In the genomic region with DNA sequence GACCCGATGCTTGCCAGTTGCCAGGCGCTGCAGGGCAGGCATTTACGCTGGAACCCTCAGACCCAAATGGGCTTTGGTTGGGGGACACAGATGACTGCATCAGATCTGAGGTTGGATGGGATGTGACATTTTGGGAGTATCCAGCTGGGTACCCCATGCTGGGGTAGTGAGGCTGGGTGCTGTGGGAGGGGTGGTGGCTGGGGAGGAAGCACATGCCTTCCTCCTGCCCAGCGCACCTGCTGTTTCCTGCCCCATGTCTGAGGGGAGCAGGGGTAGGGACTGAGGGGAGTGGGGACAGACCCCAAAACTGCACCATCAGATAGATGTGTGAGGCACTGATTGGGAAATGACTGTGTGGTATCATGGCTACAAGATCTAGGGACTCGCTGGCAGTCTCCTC, we compare ENCODE assay signal across 17 mouse cellular contexts. TPM values are rescaled to one million over a fixed set of nuclear protein-coding genes. Genes with fewer than 3 reads are reported as not detected.
DNase-seq lines count a peak whose midpoint lies in the region; ATAC-seq and TF ChIP-seq lines count a peak whose summit lies in the region.
"Had no signal": no experiment of that assay in that cellular context is flagged by ENCODE, and none has a peak within 500 bp of the region (broad histone marks: within the 10 kb centered on the region; RNA-seq: fewer than 3 reads in every experiment).

No protein-coding gene starts in this region.

- no peaks in the 10 kb centered on the region for H3K36me3 ChIP-seq in heart, adult 2 months (ENCODE audit: control insufficient read depth, insufficient read depth, low read length)
- H3K36me3 ChIP-seq in heart, embryonic 12.5 days, result peaks cover 38% of the 10 kb centered on the region
- H3K36me3 ChIP-seq in midbrain, embryonic 15.5 days (replicated peaks), result no peaks in the 10 kb centered on the region
- peaks cover 13% of the 10 kb centered on the region; the same call in 1 of the 2 replicates for H3K36me3 ChIP-seq in midbrain, embryonic 16.5 days (ENCODE audit: control insufficient read depth, insufficient read depth, low read length)
- peaks cover 18% of the 10 kb centered on the region for H3K36me3 ChIP-seq in forebrain, embryonic 14.5 days (ENCODE audit: control insufficient read depth, insufficient read depth, low read length)
- peaks cover 24% of the 10 kb centered on the region for H3K36me3 ChIP-seq in neural tube, embryonic 13.5 days

- H3K9ac ChIP-seq in heart, adult 2 months (ENCODE audit: low read depth, low read length), result no peak overlapping the region
- no peak overlapping the region for H3K9ac ChIP-seq in heart, embryonic 12.5 days
- no peak overlapping the region for H3K9ac ChIP-seq in midbrain, embryonic 15.5 days
- no peak overlapping the region for H3K9ac ChIP-seq in midbrain, embryonic 16.5 days (ENCODE audit: low read depth, low read length)
- peak overlapping the region; percentile 22; the same call in 1 of the 2 replicates for H3K9ac ChIP-seq in forebrain, embryonic 14.5 days (ENCODE audit: low read length)
- peak overlapping the region; percentile 50 for H3K9ac ChIP-seq in neural tube, embryonic 13.5 days
- H3K9ac ChIP-seq: liver, embryonic 12.5 days had no signal

- no peak for ATAC-seq in heart, embryonic 12.5 days (ENCODE audit: insufficient number of reproducible peaks, low FRiP score)
- ATAC-seq in midbrain, embryonic 15.5 days (replicated peaks), result no peak
- no peak for ATAC-seq in midbrain, embryonic 16.5 days
- no peak for ATAC-seq in forebrain, embryonic 14.5 days
- ATAC-seq in neural tube, embryonic 13.5 days (ENCODE audit: low read depth), result no peak
- ATAC-seq: inflammation-experienced regulatory T-cells, adult 6 months; liver, embryonic 12.5 days had no signal

- TF ChIP-seq EP300 in heart, adult 2 months (IDR thresholded peaks at IDR 0.05; ENCODE audit: insufficient read depth, low read depth, low read length), result 0 out of 2 replicates have a peak, but pooled peaks have one; percentile 5

- DNase-seq in heart, adult 2 months, result no peak
- DNase-seq in forebrain, embryonic 14.5 days (ENCODE audit: low spot score), result no peak
- DNase-seq in layer of hippocampus, adult 2 months (ENCODE audit: low spot score in 2 of 2), result no peak
- no peak for DNase-seq in lung, adult 2 months
- DNase-seq: adrenal gland, postnatal 25 days; gastrocnemius, adult 2 months; kidney, postnatal 10 days; lung, postnatal 36 days; retina, postnatal 1 day; thymus, adult 18-20 months had no signal

- H3K27ac ChIP-seq in heart, adult 2 months, result no peak overlapping the region
- no peak overlapping the region for H3K27ac ChIP-seq in heart, embryonic 12.5 days (ENCODE audit: poor library complexity, severe bottlenecking)
- peak overlapping the region; percentile 3; the same call in 1 of the 2 replicates for H3K27ac ChIP-seq in midbrain, embryonic 15.5 days
- H3K27ac ChIP-seq in midbrain, embryonic 16.5 days (ENCODE audit: low read length), result no peak overlapping the region
- no peak overlapping the region for H3K27ac ChIP-seq in forebrain, embryonic 14.5 days (ENCODE audit: low read depth, low read length)
- peak overlapping the region; percentile 56 for H3K27ac ChIP-seq in neural tube, embryonic 13.5 days (replicated peaks)
- no peak overlapping the region; the same call in 1 of the 2 replicates for H3K27ac ChIP-seq in layer of hippocampus, adult 2 months
- H3K27ac ChIP-seq: gastrocnemius, adult 2 months; heart, embryonic 10.5 days; liver, embryonic 12.5 days had no signal

- no peak for TF ChIP-seq POLR2A in heart, adult 2 months (IDR thresholded peaks at IDR 0.05; ENCODE audit: insufficient read depth, low read depth, low read length)
- no peak for TF ChIP-seq POLR2A in lung, adult 2 months (IDR thresholded peaks at IDR 0.05; ENCODE audit: borderline replicate concordance, extremely low read depth, low read depth, low read length)

- no peak for TF ChIP-seq CTCF in heart, adult 2 months (IDR thresholded peaks at IDR 0.05)
- no peak for TF ChIP-seq CTCF in layer of hippocampus, adult 2 months (conservative IDR thresholded peaks at IDR 0.05)
- TF ChIP-seq CTCF in lung, adult 2 months (IDR thresholded peaks at IDR 0.05; ENCODE audit: insufficient read depth, low read length), result no peak

- intact Hi-C loops in heart, adult 2 months (cut with DNase I), result no loop called here

- no peak overlapping the region for H3K4me3 ChIP-seq in heart, adult 2 months
- no peak overlapping the region for H3K4me3 ChIP-seq in heart, embryonic 12.5 days
- no peak overlapping the region for H3K4me3 ChIP-seq in midbrain, embryonic 15.5 days
- H3K4me3 ChIP-seq in midbrain, embryonic 16.5 days (ENCODE audit: low read depth, low read length), result no peak overlapping the region
- H3K4me3 ChIP-seq in forebrain, embryonic 14.5 days (ENCODE audit: low read depth, low read length), result no peak overlapping the region
- no peak overlapping the region for H3K4me3 ChIP-seq in neural tube, embryonic 13.5 days
- no peak overlapping the region for H3K4me3 ChIP-seq in layer of hippocampus, adult 2 months
- no peak overlapping the region for H3K4me3 ChIP-seq in lung, adult 2 months (replicated peaks; ENCODE audit: extremely low read depth, low read depth, low read length)
- H3K4me3 ChIP-seq: gastrocnemius, adult 2 months; heart, embryonic 10.5 days; liver, embryonic 12.5 days had no signal

- H3K4me1 ChIP-seq in heart, adult 2 months (ENCODE audit: control insufficient read depth, insufficient read depth, low read length), result peaks cover 11% of the 10 kb centered on the region
- peaks cover 33% of the 10 kb centered on the region for H3K4me1 ChIP-seq in heart, embryonic 12.5 days (replicated peaks)
- H3K4me1 ChIP-seq in midbrain, embryonic 15.5 days, result peaks cover 33% of the 10 kb centered on the region
- peaks cover 9% of the 10 kb centered on the region for H3K4me1 ChIP-seq in midbrain, embryonic 16.5 days (ENCODE audit: control insufficient read depth, insufficient read depth, low read length)
- H3K4me1 ChIP-seq in forebrain, embryonic 14.5 days (ENCODE audit: control insufficient read depth, insufficient read depth, low read length), result peaks cover 7% of the 10 kb centered on the region
- H3K4me1 ChIP-seq in neural tube, embryonic 13.5 days (replicated peaks), result peaks cover 61% of the 10 kb centered on the region
- peaks cover 16% of the 10 kb centered on the region for H3K4me1 ChIP-seq in lung, adult 2 months (ENCODE audit: control insufficient read depth, insufficient read depth, low read length)

- no peak overlapping the region for H3K4me2 ChIP-seq in heart, embryonic 12.5 days
- no peak overlapping the region for H3K4me2 ChIP-seq in midbrain, embryonic 15.5 days
- H3K4me2 ChIP-seq in midbrain, embryonic 16.5 days (ENCODE audit: low read length), result no peak overlapping the region
- no peak overlapping the region for H3K4me2 ChIP-seq in forebrain, embryonic 14.5 days (ENCODE audit: low read length)
- H3K4me2 ChIP-seq in neural tube, embryonic 13.5 days, result no peak overlapping the region
- H3K4me2 ChIP-seq: liver, embryonic 12.5 days had no signal

- 81% methylated on average over 5 of the region's 5 CpGs for WGBS in heart, adult 2 months
- 76% methylated on average over 5 of the region's 5 CpGs for WGBS in heart, embryonic 12.5 days
- 59% methylated on average over 5 of the region's 5 CpGs for WGBS in midbrain, embryonic 15.5 days
- WGBS in midbrain, embryonic 16.5 days, result 52% methylated on average over 5 of the region's 5 CpGs
- 67% methylated on average over 5 of the region's 5 CpGs for WGBS in forebrain, embryonic 14.5 days
- WGBS in neural tube, embryonic 13.5 days, result 58% methylated on average over 5 of the region's 5 CpGs
- 84% methylated on average over 5 of the region's 5 CpGs for WGBS in lung, adult 2 months

- H3K27me3 ChIP-seq in heart, adult 2 months (ENCODE audit: control insufficient read depth, insufficient read depth, low read length), result no peaks in the 10 kb centered on the region
- H3K27me3 ChIP-seq in heart, embryonic 12.5 days (replicated peaks), result no peaks in the 10 kb centered on the region; the same call in 1 of the 2 replicates
- no peaks in the 10 kb centered on the region for H3K27me3 ChIP-seq in midbrain, embryonic 15.5 days (replicated peaks)
- H3K27me3 ChIP-seq in midbrain, embryonic 16.5 days (ENCODE audit: control insufficient read depth, insufficient read depth, low read depth, low read length), result no peaks in the 10 kb centered on the region
- H3K27me3 ChIP-seq in forebrain, embryonic 14.5 days (replicated peaks; ENCODE audit: control insufficient read depth, insufficient read depth, low read length), result no peaks in the 10 kb centered on the region
- H3K27me3 ChIP-seq in neural tube, embryonic 13.5 days, result 0 out of 2 replicates have a peak, but pooled peaks cover 3% of the 10 kb centered on the region

- no peaks in the 10 kb centered on the region for H3K79me2 ChIP-seq in heart, adult 2 months (replicated peaks; ENCODE audit: control insufficient read depth, insufficient read depth, low read length)

- no peaks in the 10 kb centered on the region for H3K9me3 ChIP-seq in heart, embryonic 12.5 days (replicated peaks)
- H3K9me3 ChIP-seq in midbrain, embryonic 15.5 days, result no peaks in the 10 kb centered on the region
- H3K9me3 ChIP-seq in midbrain, embryonic 16.5 days (replicated peaks; ENCODE audit: control insufficient read depth, low read length, poor library complexity, severe bottlenecking), result no peaks in the 10 kb centered on the region
- H3K9me3 ChIP-seq in forebrain, embryonic 14.5 days (replicated peaks; ENCODE audit: control insufficient read depth, low read length), result no peaks in the 10 kb centered on the region
- no peaks in the 10 kb centered on the region for H3K9me3 ChIP-seq in neural tube, embryonic 13.5 days
- H3K9me3 ChIP-seq: heart, embryonic 10.5 days; liver, embryonic 12.5 days had no signal

RNA-seq across cellular contexts. Expression of a gene that starts 3.9 kb away (rescaled TPM):
- total RNA-seq in heart, adult 2 months (2021), result 1 to 10 TPM; 2.0 to 2.3 TPM
- polyA plus RNA-seq in heart, adult 2 months (2012; rRNA removed), result 8.3 and 8.6 TPM in 2 replicates
- polyA plus RNA-seq in heart, embryonic 12.5 days (2016; fragmentation: Nextera tagmentation; extraction: Ambion mirVana), result 2.9 and 4.3 TPM in 2 replicates
- polyA plus RNA-seq in midbrain, embryonic 15.5 days (2015; fragmentation: Nextera tagmentation; extraction: Ambion mirVana), result 1.4 and 1.6 TPM in 2 replicates
- 1.2 and 1.4 TPM in 2 replicates for polyA plus RNA-seq in midbrain, embryonic 16.5 days (2015; fragmentation: Nextera tagmentation; extraction: Ambion mirVana)
- polyA plus RNA-seq in forebrain, embryonic 14.5 days (2014; fragmentation: Nextera tagmentation; extraction: Ambion mirVana), result 1.5 and 2.0 TPM in 2 replicates
- polyA plus RNA-seq in neural tube, embryonic 13.5 days (2015; fragmentation: Nextera tagmentation; extraction: Ambion mirVana), result 1.8 and 3.1 TPM in 2 replicates
- 1 to 10 TPM; 1.9 to 2.1 TPM for total RNA-seq in layer of hippocampus, adult 2 months (2021)
- polyA plus RNA-seq in lung, adult 2 months (2012; rRNA removed), result 8.8 and 10.1 TPM in 2 replicates
- total RNA-seq: gastrocnemius, adult 2 months had no signal

RNA-seq across cellular contexts. Expression of a gene that starts 7.9 kb away (rescaled TPM):
- 1 to 10 TPM in 1 of 2 experiments, not detected in 1; 1.2 TPM for total RNA-seq in heart, adult 2 months (2021)
- 0.88 and 1.2 TPM in 2 replicates for polyA plus RNA-seq in heart, adult 2 months (2012; rRNA removed)
- polyA plus RNA-seq in heart, embryonic 12.5 days (2016; fragmentation: Nextera tagmentation; extraction: Ambion mirVana), result 1.2 and 1.8 TPM in 2 replicates
- 2.7 and 3.3 TPM in 2 replicates for polyA plus RNA-seq in midbrain, embryonic 15.5 days (2015; fragmentation: Nextera tagmentation; extraction: Ambion mirVana)
- polyA plus RNA-seq in midbrain, embryonic 16.5 days (2015; fragmentation: Nextera tagmentation; extraction: Ambion mirVana), result 2.3 and 3.3 TPM in 2 replicates
- 0.65 and 0.69 TPM in 2 replicates for polyA plus RNA-seq in forebrain, embryonic 14.5 days (2014; fragmentation: Nextera tagmentation; extraction: Ambion mirVana)
- polyA plus RNA-seq in neural tube, embryonic 13.5 days (2015; fragmentation: Nextera tagmentation; extraction: Ambion mirVana), result 1.3 and 2.5 TPM in 2 replicates
- 1 to 10 TPM; 5.5 to 8.1 TPM for total RNA-seq in layer of hippocampus, adult 2 months (2021)
- 3.6 and 5.9 TPM in 2 replicates for polyA plus RNA-seq in lung, adult 2 months (2012; rRNA removed)

RNA-seq across cellular contexts. Expression of a gene that starts 12.5 kb away (rescaled TPM):
- total RNA-seq in heart, adult 2 months (2021), result 1 to 10 TPM in 1 of 2 experiments, under 1 TPM in 1; 0.73 to 1.9 TPM
- polyA plus RNA-seq in heart, adult 2 months (2012; rRNA removed), result 2.1 and 3.5 TPM in 2 replicates
- 1.9 and 2.2 TPM in 2 replicates for polyA plus RNA-seq in heart, embryonic 12.5 days (2016; fragmentation: Nextera tagmentation; extraction: Ambion mirVana)
- 8.4 and 9.3 TPM in 2 replicates for polyA plus RNA-seq in midbrain, embryonic 15.5 days (2015; fragmentation: Nextera tagmentation; extraction: Ambion mirVana)
- polyA plus RNA-seq in midbrain, embryonic 16.5 days (2015; fragmentation: Nextera tagmentation; extraction: Ambion mirVana), result 6.1 and 8.2 TPM in 2 replicates
- polyA plus RNA-seq in forebrain, embryonic 14.5 days (2014; fragmentation: Nextera tagmentation; extraction: Ambion mirVana), result 3.6 and 4.8 TPM in 2 replicates
- 5.2 and 8.2 TPM in 2 replicates for polyA plus RNA-seq in neural tube, embryonic 13.5 days (2015; fragmentation: Nextera tagmentation; extraction: Ambion mirVana)
- 1 to 10 TPM; 4.4 to 6.1 TPM for total RNA-seq in layer of hippocampus, adult 2 months (2021)
- 3.7 and 6.3 TPM in 2 replicates for polyA plus RNA-seq in lung, adult 2 months (2012; rRNA removed)

RNA-seq across cellular contexts. Expression of a gene that starts 12.5 kb away (rescaled TPM):
- total RNA-seq in heart, adult 2 months (2021), result 10 to 100 TPM; 46.6 to 53.8 TPM
- 48.5 and 56.9 TPM in 2 replicates for polyA plus RNA-seq in heart, adult 2 months (2012; rRNA removed)
- polyA plus RNA-seq in heart, embryonic 12.5 days (2016; fragmentation: Nextera tagmentation; extraction: Ambion mirVana), result 66.7 and 66.9 TPM in 2 replicates
- 90.4 and 92.6 TPM in 2 replicates for polyA plus RNA-seq in midbrain, embryonic 15.5 days (2015; fragmentation: Nextera tagmentation; extraction: Ambion mirVana)
- polyA plus RNA-seq in midbrain, embryonic 16.5 days (2015; fragmentation: Nextera tagmentation; extraction: Ambion mirVana), result 77.5 and 86.2 TPM in 2 replicates
- polyA plus RNA-seq in forebrain, embryonic 14.5 days (2014; fragmentation: Nextera tagmentation; extraction: Ambion mirVana), result 78.7 and 78.8 TPM in 2 replicates
- polyA plus RNA-seq in neural tube, embryonic 13.5 days (2015; fragmentation: Nextera tagmentation; extraction: Ambion mirVana), result 72.2 and 75.2 TPM in 2 replicates
- total RNA-seq in layer of hippocampus, adult 2 months (2021), result 10 to 100 TPM; 75.9 to 79.7 TPM
- polyA plus RNA-seq in lung, adult 2 months (2012; rRNA removed), result 79.2 and 83.4 TPM in 2 replicates

RNA-seq across cellular contexts. Expression of a gene that starts 18.4 kb away (rescaled TPM):
- 10 to 100 TPM; 29.9 to 31.5 TPM for total RNA-seq in heart, adult 2 months (2021)
- 49.3 and 56.1 TPM in 2 replicates for polyA plus RNA-seq in heart, adult 2 months (2012; rRNA removed)
- 96.4 and 99.5 TPM in 2 replicates for polyA plus RNA-seq in heart, embryonic 12.5 days (2016; fragmentation: Nextera tagmentation; extraction: Ambion mirVana)
- polyA plus RNA-seq in midbrain, embryonic 15.5 days (2015; fragmentation: Nextera tagmentation; extraction: Ambion mirVana), result 153 and 159 TPM in 2 replicates
- polyA plus RNA-seq in midbrain, embryonic 16.5 days (2015; fragmentation: Nextera tagmentation; extraction: Ambion mirVana), result 145 and 146 TPM in 2 replicates
- 101 and 109 TPM in 2 replicates for polyA plus RNA-seq in forebrain, embryonic 14.5 days (2014; fragmentation: Nextera tagmentation; extraction: Ambion mirVana)
- 105 and 112 TPM in 2 replicates for polyA plus RNA-seq in neural tube, embryonic 13.5 days (2015; fragmentation: Nextera tagmentation; extraction: Ambion mirVana)
- 10 to 100 TPM; 70.1 to 72.0 TPM for total RNA-seq in layer of hippocampus, adult 2 months (2021)
- 59.3 and 61.8 TPM in 2 replicates for polyA plus RNA-seq in lung, adult 2 months (2012; rRNA removed)

Comparison
In these comparisons a context has a peak if more than half of its experiments do, and no peak if none do; other contexts are left out.
1. H3K27ac ChIP-seq: peak in midbrain, embryonic 15.5 days (single experiment) and neural tube, embryonic 13.5 days (single experiment); none in heart, adult 2 months (single experiment), heart, embryonic 12.5 days (single experiment), midbrain, embryonic 16.5 days (single experiment), forebrain, embryonic 14.5 days (single experiment) and layer of hippocampus, adult 2 months (single experiment).
2. H3K9ac ChIP-seq: peak in forebrain, embryonic 14.5 days (single experiment) and neural tube, embryonic 13.5 days (single experiment); none in heart, adult 2 months (single experiment), heart, embryonic 12.5 days (single experiment), midbrain, embryonic 15.5 days (single experiment) and midbrain, embryonic 16.5 days (single experiment).